Mouse (Mus musculus) brain, adult 2 months (tissue): ENCODE results near the gene Nmt2.

Experiments used
- DNase-seq: peaks from one replicate; pipeline ENCODE4 v3.0.0; 2011; ENCODE audit warnings: low read depth, low spot score

Nmt2 gene

GRCm38 (mm10) chr2:3327351-3327750 is 43.3 kb downstream of the Nmt2 start:
- peak; percentile 76 for DNase-seq

DNA sequence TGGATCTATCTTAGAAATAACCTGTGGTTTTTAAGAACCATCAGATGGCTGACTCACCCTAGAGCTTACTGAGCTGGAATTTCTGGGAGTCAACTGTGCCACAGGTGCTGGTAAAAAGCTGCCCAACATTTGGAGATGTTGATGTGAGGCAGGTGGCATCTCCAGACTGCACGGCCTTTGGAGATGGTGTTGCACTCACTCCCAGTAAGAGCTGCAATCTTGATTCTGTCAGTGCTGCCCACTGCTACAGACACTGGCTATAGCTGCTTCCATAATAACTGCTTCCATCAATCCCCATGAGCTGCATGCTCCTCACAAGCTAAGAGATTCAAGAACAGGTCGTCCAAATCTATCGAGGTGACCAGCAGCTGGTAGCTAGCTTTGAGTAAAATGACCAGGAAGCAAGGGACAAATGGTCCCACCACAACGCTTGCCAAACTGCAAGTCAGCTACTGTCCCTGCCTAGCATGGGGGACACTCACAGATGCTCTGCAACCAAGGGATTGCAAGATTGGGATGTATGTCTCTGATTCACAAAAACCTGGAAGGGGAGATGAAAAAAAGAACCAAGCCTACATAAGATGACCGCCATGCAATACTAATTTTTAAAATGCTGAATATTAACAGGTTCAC is 47.2 kb downstream of the Nmt2 start:
- DNase-seq: no peak

- DNase-seq: no peak
Measured at GRCm38 (mm10) chr2:3332056-3332455, 48.0 kb downstream of the Nmt2 start.

- DNase-seq: peak; percentile 99
Measured at GRCm38 (mm10) chr2:3332484-3333242, 48.7 kb downstream of the Nmt2 start, which contains the start of gene Rpp38. Rpp38 (minus strand) TSS chr2:3332643.

DNA sequence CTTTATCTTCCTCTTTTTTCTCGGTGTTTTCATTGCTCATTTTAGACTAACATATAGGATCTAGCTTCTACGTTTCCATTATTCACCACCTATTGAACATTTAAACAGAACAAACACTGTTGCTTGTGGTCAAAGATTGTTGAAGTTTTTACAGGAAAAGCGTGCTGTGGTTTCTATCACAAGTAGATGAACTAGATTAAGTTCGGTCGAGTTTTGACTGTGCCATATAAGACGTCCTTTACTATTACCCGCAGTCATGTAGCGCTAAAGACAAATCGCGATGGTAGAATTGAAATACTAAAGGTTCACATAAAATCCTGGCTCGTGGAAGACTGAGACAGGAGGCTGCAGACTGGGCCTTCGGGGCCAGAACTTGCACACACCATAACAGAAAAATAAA is 49.7 kb downstream of the Nmt2 start:
- DNase-seq: no peak

DNA sequence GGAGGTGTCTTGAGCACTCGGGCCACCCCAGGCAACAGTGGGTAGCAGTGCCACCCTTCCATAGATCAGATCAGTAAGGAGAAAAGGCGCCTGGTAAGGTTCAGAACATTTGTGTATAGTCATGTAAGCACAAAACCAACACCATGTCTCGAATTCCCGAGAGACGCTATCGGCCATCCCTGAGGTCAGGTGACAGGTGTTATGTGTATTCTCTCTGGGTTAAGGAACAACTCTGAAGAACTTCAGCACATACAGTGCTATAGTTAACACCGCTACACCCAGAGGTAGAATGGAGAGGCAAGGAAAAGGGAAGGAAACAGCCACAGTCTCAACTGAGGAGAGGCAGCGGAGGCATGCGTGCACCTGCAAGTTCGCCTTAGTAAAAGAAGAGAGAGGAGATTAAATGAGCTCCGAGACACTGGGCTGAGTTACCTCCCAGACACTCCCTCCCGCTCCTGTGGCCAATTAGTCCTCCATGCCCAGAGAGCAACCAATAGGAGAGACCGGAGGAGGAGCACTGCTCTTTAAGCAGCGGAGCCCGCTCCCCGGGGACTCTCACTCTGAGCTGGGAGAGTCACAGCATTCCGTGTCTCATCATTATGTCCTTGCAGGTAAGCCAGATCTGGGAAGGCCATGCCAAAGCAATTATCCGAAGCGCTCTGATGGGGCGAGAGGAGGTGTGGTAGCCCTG is 51.7 kb downstream of the Nmt2 start, which contains the start of gene Acbd7:
Acbd7 (plus strand) TSS at position 558 of the 691 bp plus-strand sequence.
- DNase-seq: peak; percentile 90

DNA sequence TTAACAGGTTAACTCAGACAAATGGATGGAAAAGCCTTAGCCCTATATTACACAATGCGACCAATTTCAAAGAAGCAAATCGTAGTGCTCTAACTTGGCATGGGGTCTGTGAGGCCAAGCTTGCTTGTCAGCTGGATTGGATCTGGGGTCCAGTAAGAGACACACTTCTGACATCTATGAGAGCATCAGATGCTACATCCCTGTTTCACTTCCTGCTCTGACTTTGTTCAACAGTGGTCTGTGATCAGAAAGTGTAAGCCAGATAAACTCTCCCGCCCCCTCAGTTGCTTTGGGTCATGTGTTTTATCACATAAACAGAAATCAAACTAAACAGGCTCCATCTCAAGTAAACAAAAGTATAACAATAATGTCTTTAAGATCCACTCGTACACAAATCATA is 64.4 kb downstream of the Nmt2 start:
- no peak for DNase-seq

DNA sequence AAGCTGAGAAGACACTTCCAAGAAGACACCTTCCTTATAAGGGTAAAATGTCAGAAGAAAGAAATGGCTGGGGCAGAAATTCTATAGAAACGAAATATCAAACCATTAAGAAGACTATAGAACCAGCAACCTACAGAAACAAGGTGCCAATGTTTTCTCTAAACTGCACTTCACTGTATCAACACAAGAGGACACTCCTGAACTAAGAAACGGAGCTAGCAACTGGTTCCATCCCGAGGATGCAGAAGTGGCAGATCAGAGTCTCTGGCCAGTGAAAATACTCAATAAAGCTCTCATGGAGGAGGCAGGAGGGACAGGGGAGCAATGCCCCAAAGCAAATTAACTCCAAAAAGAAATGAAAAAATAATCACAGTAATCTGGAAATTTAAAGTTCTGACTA is 64.9 kb downstream of the Nmt2 start:
- peak; percentile 77 for DNase-seq

- no peak for DNase-seq
Measured at GRCm38 (mm10) chr2:3353160-3353559, 69.1 kb downstream of the Nmt2 start.

- DNase-seq: no peak
Measured at GRCm38 (mm10) chr2:3355793-3356192, 71.8 kb downstream of the Nmt2 start.

DNA sequence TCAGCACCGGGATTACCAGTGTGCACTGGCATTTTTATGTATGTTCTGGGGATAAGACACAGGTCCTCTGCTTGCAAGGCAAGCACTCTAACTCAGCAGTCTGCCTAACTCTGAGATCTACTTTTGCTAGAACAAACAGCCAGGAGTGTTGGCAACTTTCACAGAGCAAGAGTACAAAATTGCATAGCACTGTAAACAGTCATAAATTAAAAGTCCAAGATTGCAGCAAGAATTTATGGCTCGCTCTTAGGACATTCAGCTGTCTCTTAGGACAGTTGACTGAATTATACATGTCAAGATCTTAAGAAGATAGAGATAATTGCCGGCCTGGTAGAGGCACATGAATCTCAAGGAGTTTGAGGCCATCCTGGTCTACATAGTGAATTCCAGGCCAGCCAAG is 72.3 kb downstream of the Nmt2 start:
- DNase-seq: no peak

DNA sequence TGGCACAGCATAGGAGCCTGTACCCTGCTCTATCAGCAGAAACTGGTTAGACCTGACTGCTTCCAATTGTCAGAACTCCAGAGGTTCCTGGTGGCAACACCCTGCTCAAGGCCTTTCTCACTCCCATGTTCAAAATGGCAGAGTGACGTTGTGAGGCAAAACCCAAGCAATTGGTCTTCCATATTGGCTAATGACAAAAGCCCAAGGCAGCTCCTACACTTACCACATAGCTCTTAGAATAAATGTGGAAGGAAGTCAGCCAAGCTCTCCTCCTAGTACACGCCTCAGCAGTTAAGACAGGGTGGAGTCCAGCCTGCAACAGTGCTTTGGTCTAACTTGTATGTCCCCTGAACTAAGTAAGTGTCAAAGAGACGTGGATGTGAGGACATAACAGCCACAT is 73.9 kb downstream of the Nmt2 start:
- DNase-seq: no peak

DNA sequence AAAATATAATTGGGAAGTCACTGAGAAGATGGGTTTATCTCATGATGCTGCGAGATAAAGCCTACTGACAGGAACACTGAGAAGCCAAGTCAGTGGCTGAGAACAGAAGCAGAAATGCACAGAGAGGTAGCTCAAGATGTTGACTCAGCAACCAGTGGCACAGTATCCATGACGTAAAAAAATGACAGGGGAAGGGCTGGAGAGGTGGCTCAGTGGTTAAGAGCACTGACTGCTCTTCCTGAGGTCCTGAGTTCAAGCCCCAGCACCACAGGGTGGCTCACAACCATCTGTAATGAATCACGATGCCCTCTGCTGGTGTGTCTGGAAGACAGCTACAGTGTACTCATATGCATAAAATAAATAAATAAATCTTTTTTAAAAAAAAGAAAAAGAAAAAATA is 77.1 kb downstream of the Nmt2 start:
- no peak for DNase-seq

DNA sequence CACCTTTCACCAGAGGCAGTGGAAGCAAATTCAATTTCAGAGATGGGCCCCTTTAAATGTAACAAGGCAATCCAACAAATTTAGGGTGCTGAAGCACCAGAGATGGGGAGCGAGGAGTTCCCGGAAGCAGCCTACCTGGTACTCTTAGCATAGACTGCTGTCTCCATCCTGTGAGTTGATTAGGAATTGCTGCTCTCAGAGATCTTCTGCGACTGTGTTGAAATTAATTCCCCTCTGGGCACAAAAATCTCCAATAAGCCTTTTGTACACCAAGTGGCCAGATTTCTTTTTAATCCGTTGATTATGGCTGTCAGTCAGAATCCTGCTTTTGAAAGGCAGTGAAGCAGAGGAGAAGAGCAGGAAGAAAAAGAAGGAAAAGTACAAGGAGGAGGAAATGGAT is 81.1 kb downstream of the Nmt2 start:
- no peak for DNase-seq
